Mouse (Mus musculus): ENCODE results near the gene Hpse2. TPM values are rescaled to one million over a fixed set of nuclear protein-coding genes. Genes with fewer than 3 reads are reported as not detected.

Hpse2 gene
- polyA plus RNA-seq, 2 experiments, result 4.0 to 5.6 TPM

- Histone ChIP-seq H3K27ac (replicated peaks; ENCODE audit: low read depth, low read length) (no peak overlapping the region), H3K9ac (ENCODE audit: low read depth, low read length, severe bottlenecking) (no peak overlapping the region), H3K36me3 (ENCODE audit: control insufficient read depth, insufficient read depth, low read length) (no peaks in the 10 kb centered on the region), H3K4me3 (replicated peaks; ENCODE audit: low read length) (no peak overlapping the region), H3K4me1 (ENCODE audit: control insufficient read depth, insufficient read depth, low read length) (no peaks in the 10 kb centered on the region), H3K9me3 (ENCODE audit: control insufficient read depth, low read length) (no peaks in the 10 kb centered on the region), H3K4me2 (replicated peaks; ENCODE audit: low read depth, low read length, severe bottlenecking) (no peak overlapping the region), H3K27me3 (ENCODE audit: control insufficient read depth, insufficient read depth, low read length) (no peaks in the 10 kb centered on the region)
- DNase-seq (ENCODE audit: low spot score) (no peak), ATAC-seq (ENCODE audit: low FRiP score, low read depth) (no peak)
- 88% methylated on average over 4 of the region's 4 CpGs for WGBS
- no peak for TF ChIP-seq POLR2A (IDR thresholded peaks at IDR 0.05; ENCODE audit: borderline replicate concordance, extremely low read depth, insufficient read depth, insufficient read length)
These were observed 511.6 kb downstream of the Hpse2 start for GRCm38 (mm10) chr19:42876563-42876962.

- Histone ChIP-seq H3K36me3 (ENCODE audit: control insufficient read depth, insufficient read depth, low read length) (no peaks in the 10 kb centered on the region), H3K9me3 (ENCODE audit: control insufficient read depth, low read length) (no peaks in the 10 kb centered on the region), H3K9ac (ENCODE audit: low read depth, low read length, severe bottlenecking) (no peak overlapping the region), H3K27me3 (ENCODE audit: control insufficient read depth, insufficient read depth, low read length) (no peaks in the 10 kb centered on the region), H3K27ac (replicated peaks; ENCODE audit: low read depth, low read length) (no peak overlapping the region), H3K4me1 (ENCODE audit: control insufficient read depth, insufficient read depth, low read length) (peaks cover 22% of the 10 kb centered on the region), H3K4me3 (replicated peaks; ENCODE audit: low read length) (no peak overlapping the region), H3K4me2 (replicated peaks; ENCODE audit: low read depth, low read length, severe bottlenecking) (no peak overlapping the region)
- DNase-seq (ENCODE audit: low spot score), result no peak
- 67% methylated on average over 8 of the region's 8 CpGs for WGBS
- ATAC-seq (ENCODE audit: low FRiP score, low read depth), result no peak
- no peak for TF ChIP-seq POLR2A (IDR thresholded peaks at IDR 0.05; ENCODE audit: borderline replicate concordance, extremely low read depth, insufficient read depth, insufficient read length)
These were observed 518.3 kb downstream of the Hpse2 start for GRCm38 (mm10) chr19:42869663-42870530.

- H3K4me3 ChIP-seq (replicated peaks; ENCODE audit: low read length), result no peak overlapping the region
- no peaks in the 10 kb centered on the region for H3K27me3 ChIP-seq (ENCODE audit: control insufficient read depth, insufficient read depth, low read length)
- no peaks in the 10 kb centered on the region for H3K36me3 ChIP-seq (ENCODE audit: control insufficient read depth, insufficient read depth, low read length)
- H3K9me3 ChIP-seq (ENCODE audit: control insufficient read depth, low read length), result no peaks in the 10 kb centered on the region
- no peak for TF ChIP-seq POLR2A (IDR thresholded peaks at IDR 0.05; ENCODE audit: borderline replicate concordance, extremely low read depth, insufficient read depth, insufficient read length)
- DNase-seq (ENCODE audit: low spot score) (no peak), ATAC-seq (ENCODE audit: low FRiP score, low read depth) (no peak)
- no peak overlapping the region for H3K27ac ChIP-seq (replicated peaks; ENCODE audit: low read depth, low read length)
- H3K9ac ChIP-seq (ENCODE audit: low read depth, low read length, severe bottlenecking), result no peak overlapping the region
- H3K4me2 ChIP-seq (replicated peaks; ENCODE audit: low read depth, low read length, severe bottlenecking), result no peak overlapping the region
- WGBS, result 13% methylated on average over 3 of the region's 3 CpGs
- H3K4me1 ChIP-seq (ENCODE audit: control insufficient read depth, insufficient read depth, low read length), result peaks cover 22% of the 10 kb centered on the region
These were observed 519.0 kb downstream of the Hpse2 start for GRCm38 (mm10) chr19:42868958-42869662.

- Histone ChIP-seq H3K36me3 (ENCODE audit: control insufficient read depth, insufficient read depth, low read length) (no peaks in the 10 kb centered on the region), H3K27ac (replicated peaks; ENCODE audit: low read depth, low read length) (no peak overlapping the region), H3K9ac (ENCODE audit: low read depth, low read length, severe bottlenecking) (no peak overlapping the region), H3K27me3 (ENCODE audit: control insufficient read depth, insufficient read depth, low read length) (no peaks in the 10 kb centered on the region), H3K4me1 (ENCODE audit: control insufficient read depth, insufficient read depth, low read length) (peaks cover 19% of the 10 kb centered on the region), H3K4me2 (replicated peaks; ENCODE audit: low read depth, low read length, severe bottlenecking) (no peak overlapping the region), H3K9me3 (ENCODE audit: control insufficient read depth, low read length) (no peaks in the 10 kb centered on the region), H3K4me3 (replicated peaks; ENCODE audit: low read length) (no peak overlapping the region)
- ATAC-seq (ENCODE audit: low FRiP score, low read depth) (peak; percentile 83), DNase-seq (ENCODE audit: low spot score) (peak; percentile 49)
- 16% methylated on average over 3 of the region's 3 CpGs for WGBS
- no peak for TF ChIP-seq POLR2A (IDR thresholded peaks at IDR 0.05; ENCODE audit: borderline replicate concordance, extremely low read depth, insufficient read depth, insufficient read length)
These were observed 525.1 kb downstream of the Hpse2 start for GRCm38 (mm10) chr19:42863013-42863412.

- Histone ChIP-seq H3K27ac (replicated peaks; ENCODE audit: low read depth, low read length) (no peak overlapping the region), H3K9me3 (ENCODE audit: control insufficient read depth, low read length) (0 out of 2 replicates have a peak, but pooled peaks cover 4% of the 10 kb centered on the region), H3K36me3 (ENCODE audit: control insufficient read depth, insufficient read depth, low read length) (no peaks in the 10 kb centered on the region), H3K4me1 (ENCODE audit: control insufficient read depth, insufficient read depth, low read length) (no peaks in the 10 kb centered on the region), H3K27me3 (ENCODE audit: control insufficient read depth, insufficient read depth, low read length) (no peaks in the 10 kb centered on the region), H3K4me2 (replicated peaks; ENCODE audit: low read depth, low read length, severe bottlenecking) (no peak overlapping the region), H3K4me3 (replicated peaks; ENCODE audit: low read length) (no peak overlapping the region), H3K9ac (ENCODE audit: low read depth, low read length, severe bottlenecking) (no peak overlapping the region)
- no peak for ATAC-seq (ENCODE audit: low FRiP score, low read depth)
- TF ChIP-seq POLR2A (IDR thresholded peaks at IDR 0.05; ENCODE audit: borderline replicate concordance, extremely low read depth, insufficient read depth, insufficient read length), result no peak
- no peak for DNase-seq (ENCODE audit: low spot score)
- 85% methylated on average over 5 of the region's 5 CpGs for WGBS
These were observed 531.1 kb downstream of the Hpse2 start for GRCm38 (mm10) chr19:42857096-42857495.

All from limb, embryonic 14.5 days (tissue).